ENCODE assay signal across 12 mouse cellular contexts in genomic region chr17:3616329-3617216, GRCm38 (mm10).
"Had no signal": no experiment of that assay in that cellular context is flagged by ENCODE, and none has a peak within 500 bp of the region (broad histone marks: within the 10 kb centered on the region; RNA-seq: fewer than 3 reads in every experiment).

No protein-coding gene starts in this region.

- H3K9me3 ChIP-seq: limb, embryonic 10.5 days; liver, embryonic 12.5 days; midbrain, embryonic 13.5 days; neural tube, embryonic 15.5 days; stomach, embryonic 15.5 days had no signal

- H3K27ac ChIP-seq: left cerebral cortex, adult 2 months; limb, embryonic 10.5 days; liver, embryonic 12.5 days; midbrain, embryonic 13.5 days; neural tube, embryonic 15.5 days; stomach, embryonic 15.5 days had no signal

- H3K4me2 ChIP-seq: liver, embryonic 12.5 days; midbrain, embryonic 13.5 days; neural tube, embryonic 15.5 days; stomach, embryonic 15.5 days had no signal

- H3K27me3 ChIP-seq: liver, embryonic 12.5 days; midbrain, embryonic 13.5 days; neural tube, embryonic 15.5 days; stomach, embryonic 15.5 days had no signal

- H3K4me1 ChIP-seq: liver, embryonic 12.5 days; stomach, embryonic 15.5 days had no signal

- H3K4me3 ChIP-seq: left cerebral cortex, adult 2 months; limb, embryonic 10.5 days; liver, embryonic 12.5 days; midbrain, embryonic 13.5 days; neural tube, embryonic 15.5 days; stomach, embryonic 15.5 days had no signal

- DNase-seq: kidney, adult 18-20 months; kidney, postnatal 10 days; lung, postnatal 14 days; right cerebral cortex, adult 18-20 months; right cerebral cortex, postnatal 25 days; thymus, postnatal 36 days had no signal

- H3K9ac ChIP-seq: liver, embryonic 12.5 days; midbrain, embryonic 13.5 days; neural tube, embryonic 15.5 days; stomach, embryonic 15.5 days had no signal

- H3K36me3 ChIP-seq: limb, embryonic 10.5 days; liver, embryonic 12.5 days; midbrain, embryonic 13.5 days; neural tube, embryonic 15.5 days; stomach, embryonic 15.5 days had no signal

- ATAC-seq: liver, embryonic 12.5 days; midbrain, embryonic 13.5 days had no signal
